Mouse (Mus musculus): ENCODE measurements at regions not wholly inside any gene's neighbourhood (a gene's known extent, or its start where the extent isn't known, plus 50 kb on each side); places are given as distances from the start of the nearest gene placed in this dataset.
"Not testable (repeated sequence)": the region's sequence is repeated elsewhere in the genome, so short reads cannot be mapped to it uniquely, and the experiment has no call there.

DNA sequence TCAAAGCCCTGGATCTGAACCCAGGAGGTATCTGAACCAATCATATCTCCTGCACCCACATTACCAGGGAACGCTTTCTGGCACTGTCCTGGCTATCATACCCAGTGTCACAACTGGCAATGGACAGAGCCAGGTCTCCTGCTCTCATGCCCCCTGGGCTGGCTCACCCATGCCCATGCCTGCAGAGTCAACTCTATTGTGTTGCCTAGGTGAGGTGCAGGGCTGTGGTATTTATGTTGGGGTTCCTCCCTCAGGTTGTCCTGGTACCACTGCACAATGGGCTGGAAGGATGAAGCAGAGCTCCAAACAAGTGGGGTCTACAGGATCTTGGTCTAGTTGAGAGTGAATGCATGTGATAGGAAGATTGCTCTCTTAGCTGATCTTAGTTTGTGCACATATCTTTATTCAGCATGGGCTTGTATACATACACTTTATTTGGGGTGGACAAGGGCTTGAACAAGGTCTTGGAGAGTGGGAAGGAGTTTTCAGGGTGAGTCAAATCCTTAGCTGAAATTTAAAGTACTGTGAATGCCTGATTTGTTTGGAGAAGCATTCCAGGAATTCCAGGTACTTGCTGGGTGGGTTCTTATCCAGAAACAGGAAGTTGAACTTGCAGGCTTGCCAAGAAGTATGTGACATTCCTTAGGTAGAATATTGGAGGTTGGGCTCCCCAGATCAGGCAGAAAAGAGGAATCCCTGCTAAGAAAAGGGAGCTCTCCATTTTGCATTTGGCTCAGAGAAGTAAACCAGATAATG lies 123.2 kb downstream of the Ube2dnl2 start:
- no peak for DNase-seq (ENCODE audit: low spot score)
- WGBS = 85% methylated on average over 1 of the region's 1 CpGs
- Histone ChIP-seq H3K9ac (ENCODE audit: low read length) (no peak overlapping the region), H3K4me2 (replicated peaks; ENCODE audit: low read depth) (no peak overlapping the region), H3K4me1 (replicated peaks; ENCODE audit: control insufficient read depth, insufficient read depth) (no peaks in the 10 kb centered on the region), H3K27ac (replicated peaks) (no peak overlapping the region), H3K27me3 (ENCODE audit: control insufficient read depth, insufficient read depth, low read length) (no peaks in the 10 kb centered on the region), H3K4me3 (ENCODE audit: low read depth, low read length) (no peak overlapping the region), H3K9me3 (ENCODE audit: control insufficient read depth, low read length) (no peaks in the 10 kb centered on the region), H3K36me3 (ENCODE audit: control insufficient read depth, insufficient read depth, low read length) (no peaks in the 10 kb centered on the region)
- TF ChIP-seq EP300 (optimal IDR thresholded peaks at IDR 0.05) (no peak), CTCF (IDR thresholded peaks at IDR 0.05; ENCODE audit: low read depth) (no peak)
- no peak for ATAC-seq (ENCODE audit: low FRiP score, low TSS enrichment)

DNA sequence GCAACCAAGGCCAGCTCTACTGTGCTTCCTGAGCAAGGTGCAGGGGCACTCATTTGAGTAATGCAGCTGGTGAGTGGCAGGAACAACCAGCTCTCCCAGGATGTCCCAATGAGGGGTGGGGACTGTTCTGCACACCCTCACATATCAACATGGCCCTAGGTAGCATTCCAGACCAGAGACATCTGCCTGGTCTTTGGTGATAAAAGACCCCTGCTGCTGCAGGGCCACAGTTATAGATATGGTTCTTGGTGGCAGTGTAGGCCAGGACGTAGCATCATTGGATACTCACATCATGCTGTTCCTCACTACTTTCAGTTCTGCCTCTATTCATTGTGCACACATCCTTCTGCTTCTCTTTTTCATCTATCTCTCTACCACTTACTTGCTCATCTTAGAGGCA lies 124.1 kb downstream of the Ube2dnl2 start:
- Histone ChIP-seq H3K4me1 (replicated peaks; ENCODE audit: control insufficient read depth, insufficient read depth) (no peaks in the 10 kb centered on the region), H3K27ac (replicated peaks) (no peak overlapping the region), H3K4me2 (replicated peaks; ENCODE audit: low read depth) (no peak overlapping the region), H3K9me3 (ENCODE audit: control insufficient read depth, low read length) (no peaks in the 10 kb centered on the region), H3K4me3 (ENCODE audit: low read depth, low read length) (no peak overlapping the region), H3K27me3 (ENCODE audit: control insufficient read depth, insufficient read depth, low read length) (no peaks in the 10 kb centered on the region), H3K36me3 (ENCODE audit: control insufficient read depth, insufficient read depth, low read length) (no peaks in the 10 kb centered on the region), H3K9ac (ENCODE audit: low read length) (no peak overlapping the region)
- WGBS = 82% methylated on average over 1 of the region's 1 CpGs
- DNase-seq (ENCODE audit: low spot score) (no peak), ATAC-seq (ENCODE audit: low FRiP score, low TSS enrichment) (no peak)
- no peak for TF ChIP-seq EP300 (optimal IDR thresholded peaks at IDR 0.05)
- no peak for TF ChIP-seq CTCF (IDR thresholded peaks at IDR 0.05; ENCODE audit: low read depth)

DNA sequence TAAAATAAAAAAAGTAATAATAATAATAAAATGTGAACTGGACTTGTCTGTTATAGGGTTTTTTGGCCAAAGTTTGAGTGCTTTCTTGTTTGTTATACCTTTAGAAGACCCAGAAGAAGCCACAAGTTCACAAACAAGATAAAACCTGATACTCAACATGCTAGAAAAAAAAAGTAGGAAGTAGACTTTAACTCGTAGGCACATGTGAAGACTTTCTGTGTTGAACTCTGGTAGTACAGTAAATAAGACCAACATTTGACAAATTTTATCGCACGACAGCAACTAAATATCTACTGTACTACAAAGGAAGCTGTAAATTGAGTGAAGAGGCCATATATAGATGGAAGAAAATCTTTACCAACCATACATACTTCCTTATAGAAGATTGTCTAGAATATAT lies 131.6 kb downstream of the Ube2dnl2 start:
- no peak overlapping the region for H3K4me2 ChIP-seq (replicated peaks; ENCODE audit: low read depth)
- no peaks in the 10 kb centered on the region for H3K9me3 ChIP-seq (ENCODE audit: control insufficient read depth, low read length)
- no peak overlapping the region for H3K27ac ChIP-seq (replicated peaks)
- ATAC-seq (ENCODE audit: low FRiP score, low TSS enrichment) (no peak), DNase-seq (ENCODE audit: low spot score) (no peak)
- H3K4me1 ChIP-seq (replicated peaks; ENCODE audit: control insufficient read depth, insufficient read depth) = no peaks in the 10 kb centered on the region
- no peak overlapping the region for H3K4me3 ChIP-seq (ENCODE audit: low read depth, low read length)
- no peaks in the 10 kb centered on the region for H3K36me3 ChIP-seq (ENCODE audit: control insufficient read depth, insufficient read depth, low read length)
- H3K9ac ChIP-seq (ENCODE audit: low read length) = no peak overlapping the region
- H3K27me3 ChIP-seq (ENCODE audit: control insufficient read depth, insufficient read depth, low read length) = no peaks in the 10 kb centered on the region
- 85% methylated on average over 3 of the region's 3 CpGs for WGBS
- TF ChIP-seq CTCF (IDR thresholded peaks at IDR 0.05; ENCODE audit: low read depth) (no peak), EP300 (optimal IDR thresholded peaks at IDR 0.05) (no peak)

DNA sequence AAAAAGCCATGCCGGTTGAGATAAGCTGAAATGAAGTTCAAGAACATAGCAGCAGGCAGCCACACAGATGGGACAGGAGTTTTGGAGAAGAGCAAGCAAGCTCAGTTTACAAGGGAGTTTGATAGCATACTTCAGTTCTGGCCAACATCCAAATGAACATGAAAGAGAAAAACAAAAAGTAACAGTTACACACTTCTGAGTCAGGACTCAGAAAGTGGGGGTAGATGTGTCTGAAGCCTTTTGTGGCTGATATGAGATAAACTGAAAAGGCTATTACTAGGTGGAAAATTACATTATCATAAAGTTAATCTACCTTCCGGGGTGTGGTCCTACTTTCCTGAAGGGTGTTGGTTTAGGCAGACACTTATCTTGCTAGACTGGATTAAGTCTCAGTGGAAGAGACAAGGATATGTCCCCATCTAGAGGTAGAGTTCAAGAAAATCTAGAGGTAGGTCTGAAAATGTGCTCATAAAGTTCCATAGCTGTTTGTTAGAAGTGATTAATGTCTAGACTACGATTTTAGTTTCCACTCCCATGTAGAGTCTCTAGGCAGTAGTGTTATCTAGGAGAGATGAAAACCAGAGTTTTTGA lies 155.3 kb downstream of the Ube2dnl2 start:
- H3K36me3 ChIP-seq (ENCODE audit: control insufficient read depth, insufficient read depth, low read length) = no peaks in the 10 kb centered on the region
- H3K27ac ChIP-seq (replicated peaks) = no peak overlapping the region
- TF ChIP-seq CTCF (IDR thresholded peaks at IDR 0.05; ENCODE audit: low read depth) (0 out of 2 replicates have a peak, but pooled peaks have one; percentile 2), EP300 (optimal IDR thresholded peaks at IDR 0.05) (no peak)
- WGBS = 56% methylated on average over 3 of the region's 3 CpGs
- H3K9ac ChIP-seq (ENCODE audit: low read length) = no peak overlapping the region
- no peak overlapping the region for H3K4me2 ChIP-seq (replicated peaks; ENCODE audit: low read depth)
- H3K4me1 ChIP-seq (replicated peaks; ENCODE audit: control insufficient read depth, insufficient read depth) = no peaks in the 10 kb centered on the region
- no peaks in the 10 kb centered on the region for H3K27me3 ChIP-seq (ENCODE audit: control insufficient read depth, insufficient read depth, low read length)
- no peak overlapping the region for H3K4me3 ChIP-seq (ENCODE audit: low read depth, low read length)
- no peak for DNase-seq (ENCODE audit: low spot score)
- ATAC-seq (ENCODE audit: low FRiP score, low TSS enrichment) = no peak
- no peaks in the 10 kb centered on the region for H3K9me3 ChIP-seq (ENCODE audit: control insufficient read depth, low read length)

DNA sequence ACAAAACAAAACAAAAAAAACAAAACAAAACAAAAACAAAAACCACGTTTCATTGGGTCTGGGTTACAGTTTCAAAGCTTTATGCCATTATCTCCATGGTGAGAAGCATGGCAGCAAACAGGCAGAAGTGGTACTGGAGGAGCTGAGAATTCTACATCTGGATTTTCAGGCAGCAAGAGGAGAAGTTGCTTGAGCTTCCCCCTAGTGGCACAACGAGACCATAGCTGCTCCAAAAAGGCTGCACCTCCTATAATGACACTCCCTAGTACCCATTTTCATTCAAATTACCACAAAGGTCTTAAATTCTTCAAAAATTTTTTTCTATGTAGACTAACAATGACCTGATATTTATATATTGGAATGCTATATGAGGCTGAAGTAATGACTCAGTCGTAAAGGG lies 162.0 kb downstream of the Ube2dnl2 start:
- no peak for ATAC-seq (ENCODE audit: low FRiP score, low TSS enrichment)
- H3K4me1 ChIP-seq (replicated peaks; ENCODE audit: control insufficient read depth, insufficient read depth) = no peaks in the 10 kb centered on the region
- no peak overlapping the region for H3K4me2 ChIP-seq (replicated peaks; ENCODE audit: low read depth)
- WGBS = 50% methylated on average over 3 of the region's 3 CpGs
- no peaks in the 10 kb centered on the region for H3K36me3 ChIP-seq (ENCODE audit: control insufficient read depth, insufficient read depth, low read length)
- H3K27ac ChIP-seq (replicated peaks) = no peak overlapping the region
- H3K4me3 ChIP-seq (ENCODE audit: low read depth, low read length) = no peak overlapping the region
- no peak for DNase-seq (ENCODE audit: low spot score)
- H3K9me3 ChIP-seq (ENCODE audit: control insufficient read depth, low read length) = no peaks in the 10 kb centered on the region
- TF ChIP-seq CTCF (IDR thresholded peaks at IDR 0.05; ENCODE audit: low read depth) (0 out of 2 replicates have a peak, but pooled peaks have one; percentile 7), EP300 (optimal IDR thresholded peaks at IDR 0.05) (no peak)
- no peak overlapping the region for H3K9ac ChIP-seq (ENCODE audit: low read length)
- no peaks in the 10 kb centered on the region for H3K27me3 ChIP-seq (ENCODE audit: control insufficient read depth, insufficient read depth, low read length)

DNA sequence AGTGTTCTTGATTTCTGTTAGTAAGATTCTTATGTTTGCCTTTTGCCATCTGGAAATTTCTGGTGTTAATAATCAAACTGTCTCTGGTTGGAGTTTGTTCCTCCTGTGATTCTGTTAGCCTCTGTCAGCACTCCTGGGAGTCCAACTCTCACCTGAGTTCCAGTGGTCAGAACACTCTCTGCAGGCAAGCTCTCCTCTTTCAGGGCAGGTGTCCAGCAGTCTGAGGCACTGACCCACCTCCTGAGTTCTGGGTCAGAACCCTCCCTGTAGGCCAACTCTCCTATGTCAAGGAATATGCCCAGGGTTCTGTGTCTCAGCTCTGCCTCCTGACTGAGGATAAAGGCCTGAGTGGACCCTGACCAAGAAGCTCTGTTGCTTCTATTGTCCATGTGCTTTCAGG lies 184.6 kb downstream of the Ube2dnl2 start:
- H3K4me2 ChIP-seq (replicated peaks; ENCODE audit: low read depth); DNase-seq (ENCODE audit: low spot score); H3K9me3 ChIP-seq (ENCODE audit: control insufficient read depth, low read length); H3K4me1 ChIP-seq (replicated peaks; ENCODE audit: control insufficient read depth, insufficient read depth); H3K27ac ChIP-seq (replicated peaks); H3K27me3 ChIP-seq (ENCODE audit: control insufficient read depth, insufficient read depth, low read length); H3K4me3 ChIP-seq (ENCODE audit: low read depth, low read length); H3K9ac ChIP-seq (ENCODE audit: low read length); ATAC-seq (ENCODE audit: low FRiP score, low TSS enrichment); H3K36me3 ChIP-seq (ENCODE audit: control insufficient read depth, insufficient read depth, low read length): not testable (repeated sequence)
